Mouse (Mus musculus) adrenal gland, postnatal 36 days (tissue): Measurements from ENCODE around the gene Bhlhb9. TPM values are rescaled to one million over a fixed set of nuclear protein-coding genes. Genes with fewer than 3 reads are reported as not detected.
"Not testable (repeated sequence)": the region's sequence is repeated elsewhere in the genome, so short reads cannot be mapped to it uniquely, and the experiment has no call there.

Experiments
- DNase-seq, 2 experiments: peaks; one replicate each; pipeline ENCODE4 v3.0.0; 2021; ENCODE audit warnings: mixed read lengths in 1 of 2
- long read RNA-seq, 2 experiments: library from polyadenylated mRNA; stranded (forward); transcript quantifications; one replicate each; pipeline ENCODE4 v2.0.0; 2021; ENCODE audit warnings: borderline sequencing depth in 2 of 2
- total RNA-seq, 2 experiments: library from RNA; stranded (reverse); gene quantifications; 2 replicates each; pipeline ENCODE4 v1.2.3; 2021

Gene Bhlhb9
- 10 to 100 TPM; 16.9 to 18.2 TPM for total RNA-seq
- long read RNA-seq, experiment 1, transcript Bhlhb9-204 (5 exons, 2,812 nt) = major isoform, 13 of 45 reads
- long read RNA-seq, experiment 1, partial matches to known transcripts = 8 of 45 reads
- long read RNA-seq, experiment 1, other reads (novel, unspliced or antisense) = 20 of 45 reads
- long read RNA-seq, experiment 2, transcript Bhlhb9-204 (5 exons, 2,812 nt) = major isoform, 7 of 12 reads
- long read RNA-seq, experiment 2, partial matches to known transcripts = 0 of 12 reads
- long read RNA-seq, experiment 2, other reads (novel, unspliced or antisense) = 4 of 12 reads

- DNase-seq = peak; percentile 34 to 43
Measured at GRCm38 (mm10) chrX:135797212-135797644, at the start of gene Bhlhb9. Bhlhb9 (plus strand) TSS chrX:135797594.

GRCm38 (mm10) chrX:135752832-135753231 is 44.6 kb upstream of the Bhlhb9 start:
- DNase-seq = peak; percentile 66 to 70

- peak in 1 of 2 experiments; percentile 22 for DNase-seq
Measured at GRCm38 (mm10) chrX:135761707-135762106, 35.7 kb upstream of the Bhlhb9 start.

- no peak for DNase-seq
Measured at GRCm38 (mm10) chrX:135768043-135768548, 29.3 kb upstream of the Bhlhb9 start.

GRCm38 (mm10) chrX:135768565-135768964 is 28.8 kb upstream of the Bhlhb9 start:
- no peak for DNase-seq

- no peak for DNase-seq
Measured at GRCm38 (mm10) chrX:135791536-135791935, 5.9 kb upstream of the Bhlhb9 start.

- DNase-seq = no peak
Measured at GRCm38 (mm10) chrX:135792326-135792725, 5.1 kb upstream of the Bhlhb9 start.

GRCm38 (mm10) chrX:135795591-135796304 is 1.6 kb upstream of the Bhlhb9 start:
- peak; percentile 50 to 55 for DNase-seq

GRCm38 (mm10) chrX:135796305-135797211 is 836 bp upstream of the Bhlhb9 start:
- DNase-seq = not testable (repeated sequence)

GRCm38 (mm10) chrX:135804149-135804548 is 6.8 kb downstream of the Bhlhb9 start:
- no peak for DNase-seq

GRCm38 (mm10) chrX:135805780-135806179 is 8.4 kb downstream of the Bhlhb9 start:
- peak in 1 of 2 experiments; percentile 35 for DNase-seq

GRCm38 (mm10) chrX:135835896-135836295 is 38.5 kb downstream of the Bhlhb9 start:
- not testable (repeated sequence) for DNase-seq

- no peak for DNase-seq
Measured at GRCm38 (mm10) chrX:135837896-135838295, 40.5 kb downstream of the Bhlhb9 start.

GRCm38 (mm10) chrX:135838521-135839360 is 41.3 kb downstream of the Bhlhb9 start, which contains the start of gene Gprasp2:
Gprasp2 (plus strand) TSS chrX:135839034.
- peak; percentile 19 to 40 for DNase-seq

GRCm38 (mm10) chrX:135839397-135840391 is 42.3 kb downstream of the Bhlhb9 start:
- DNase-seq = peak; percentile 21 to 33

GRCm38 (mm10) chrX:135866806-135867205 is 69.4 kb downstream of the Bhlhb9 start:
- DNase-seq = peak in 1 of 2 experiments; percentile 3

GRCm38 (mm10) chrX:135876679-135877078 is 79.3 kb downstream of the Bhlhb9 start:
- DNase-seq = no peak

- no peak for DNase-seq
Measured at GRCm38 (mm10) chrX:135879626-135880025, 82.2 kb downstream of the Bhlhb9 start.

- DNase-seq = peak; percentile 71 to 79
Measured at GRCm38 (mm10) chrX:135885411-135886233, 88.2 kb downstream of the Bhlhb9 start.
